Mouse (Mus musculus): ENCODE measurements around the gene Rasl11a. TPM values are rescaled to one million over a fixed set of nuclear protein-coding genes. Genes with fewer than 3 reads are reported as not detected.

The Rasl11a gene
- total RNA-seq (2021): 10 to 100 TPM; 11.0 to 13.7 TPM
- long read RNA-seq, experiment 1, transcript Rasl11a-201 (4 exons, 1,126 nt): major isoform, 8 of 9 reads
- long read RNA-seq, experiment 1, partial matches to known transcripts: 0 of 9 reads
- long read RNA-seq, experiment 1, other reads (novel, unspliced or antisense): 1 of 9 reads
- long read RNA-seq, experiment 2, transcript Rasl11a-201 (4 exons, 1,126 nt): major isoform, 7 of 8 reads
- long read RNA-seq, experiment 2, partial matches to known transcripts: 0 of 8 reads
- long read RNA-seq, experiment 2, other reads (novel, unspliced or antisense): 1 of 8 reads

DNA sequence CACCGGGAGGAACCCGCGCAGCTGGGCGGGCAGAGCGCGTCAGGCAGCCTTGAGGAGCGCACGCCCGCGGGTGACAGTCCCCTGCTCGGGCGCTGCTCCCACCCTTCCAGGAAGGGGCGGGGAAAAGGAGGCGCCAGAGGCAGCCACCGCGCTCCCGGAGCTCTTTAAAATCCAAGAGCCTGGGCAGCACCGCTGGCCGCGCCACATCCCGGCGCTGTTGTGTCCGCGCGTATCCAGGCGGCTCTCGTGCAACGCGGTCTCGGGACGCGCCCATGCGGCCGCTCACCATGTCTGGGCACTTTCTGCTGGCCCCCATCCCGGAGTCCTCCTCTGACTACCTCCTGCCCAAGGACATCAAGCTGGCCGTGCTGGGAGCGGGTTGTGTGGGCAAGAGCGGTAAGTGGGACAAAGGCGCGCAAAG, at the start of gene Rasl11a:
Gene Rasl11a, plus strand, starts transcription at position 127 of the 421 bp plus-strand sequence.
- Histone ChIP-seq H3K27ac (peak within 1 kb of the TSS; percentile 80), H3K4me3 (peak within 1 kb of the TSS; percentile 83)
- peak; percentile 46 for TF ChIP-seq CTCF (conservative IDR thresholded peaks at IDR 0.05)
- DNase-seq (ENCODE audit: low spot score in 2 of 2): peak; percentile 73 to 77

DNA sequence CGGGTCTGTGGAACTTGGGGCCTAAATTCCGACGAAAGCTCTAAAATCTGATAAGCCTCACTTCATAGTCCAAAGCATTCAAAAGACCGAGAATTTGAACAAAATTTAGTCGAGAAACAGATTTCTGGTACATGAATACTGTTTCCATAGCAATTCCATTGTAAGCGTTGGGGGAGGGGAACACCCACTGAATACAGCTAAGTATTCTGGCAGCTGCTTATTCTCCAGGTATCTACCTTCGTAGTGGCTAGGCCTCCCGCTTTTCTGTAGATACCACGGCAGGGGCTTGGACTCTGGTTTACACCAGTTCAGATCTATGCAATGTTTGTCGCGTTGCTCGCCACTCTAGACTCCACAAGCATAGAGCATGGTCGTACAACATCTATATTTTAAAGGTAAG, 49.1 kb upstream of the Rasl11a start:
- peak overlapping the region; percentile 50; the same call in 1 of the 2 replicates for H3K4me3 ChIP-seq
- H3K27ac ChIP-seq: peak overlapping the region; percentile 92
- TF ChIP-seq CTCF (conservative IDR thresholded peaks at IDR 0.05): no peak
- DNase-seq (ENCODE audit: low spot score in 2 of 2): peak in 1 of 2 experiments; percentile 43

DNA sequence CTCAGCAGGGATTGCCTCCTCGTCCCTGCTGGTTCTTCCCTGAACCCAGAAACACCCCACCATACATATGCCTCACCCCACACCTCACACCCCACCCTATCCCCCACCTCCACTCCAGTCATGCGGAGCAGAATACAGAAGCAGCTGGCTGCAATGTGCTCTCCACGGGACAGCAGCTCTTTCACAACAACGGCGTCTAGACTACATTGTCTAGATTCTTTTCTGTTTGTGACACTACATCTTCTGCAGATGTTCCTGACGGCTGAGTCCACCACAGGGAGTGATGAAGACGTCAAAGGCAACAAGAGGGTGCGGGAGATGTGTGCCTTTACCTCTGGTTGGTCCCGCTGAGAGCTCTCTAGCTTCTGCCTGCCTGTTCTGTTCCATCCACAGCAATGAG, 46.8 kb upstream of the Rasl11a start:
- no peak for DNase-seq (ENCODE audit: low spot score in 2 of 2)
- H3K27ac ChIP-seq: no peak overlapping the region
- H3K4me3 ChIP-seq: no peak overlapping the region
- no peak for TF ChIP-seq CTCF (conservative IDR thresholded peaks at IDR 0.05)

DNA sequence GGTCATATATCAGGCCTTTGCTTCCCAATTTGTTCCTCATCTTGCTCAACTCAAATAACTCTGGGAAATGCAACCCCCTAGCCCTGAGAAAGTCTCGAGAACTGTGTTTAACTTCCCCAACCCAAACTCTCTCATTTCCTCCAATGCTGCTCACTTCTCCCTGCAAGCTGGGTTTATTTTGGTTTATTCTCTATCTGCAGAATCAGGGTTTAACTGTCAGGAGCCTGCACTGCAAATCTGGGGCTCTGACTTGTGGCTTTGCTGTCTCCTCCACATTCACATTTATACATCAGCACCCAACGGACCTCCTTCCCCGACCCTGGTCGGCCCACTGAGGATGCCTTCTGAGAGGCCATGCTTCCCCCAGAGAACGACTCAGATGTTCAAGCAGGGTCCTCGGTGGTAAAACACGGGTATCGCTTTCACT, 38.9 kb upstream of the Rasl11a start:
- TF ChIP-seq CTCF (conservative IDR thresholded peaks at IDR 0.05): no peak
- H3K4me3 ChIP-seq: no peak overlapping the region
- no peak for DNase-seq (ENCODE audit: low spot score in 2 of 2)

DNA sequence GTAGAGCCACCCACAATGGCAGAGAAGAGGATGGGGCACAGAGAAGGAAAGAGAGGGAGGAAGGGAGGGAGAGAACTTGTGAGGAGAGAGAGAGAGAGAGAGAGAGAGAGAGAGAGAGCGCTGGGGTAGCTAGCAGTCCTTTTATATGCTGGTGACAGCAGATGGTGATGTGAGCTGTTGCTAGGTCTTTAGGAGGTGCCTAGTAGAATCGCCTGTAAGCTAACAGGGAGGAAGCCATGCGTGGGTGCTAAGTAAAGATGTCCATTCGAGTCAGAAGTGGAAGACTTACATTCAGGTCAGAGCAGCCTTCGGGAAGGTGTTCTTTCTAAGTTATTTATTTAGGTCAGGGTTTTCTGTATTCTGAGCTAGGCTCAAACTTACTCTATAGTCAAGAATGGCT, 34.9 kb upstream of the Rasl11a start:
- Histone ChIP-seq H3K4me3 (no peak overlapping the region), H3K27ac (0 out of 2 replicates have a peak overlapping the region, but pooled peaks have one; percentile 12)
- no peak for TF ChIP-seq CTCF (conservative IDR thresholded peaks at IDR 0.05)
- DNase-seq (ENCODE audit: low spot score in 2 of 2): no peak

More for the DNA sequence above, 38.9 kb upstream of the Rasl11a start:
- peak overlapping the region; percentile 32; the same call in 1 of the 2 replicates for H3K27ac ChIP-seq

DNA sequence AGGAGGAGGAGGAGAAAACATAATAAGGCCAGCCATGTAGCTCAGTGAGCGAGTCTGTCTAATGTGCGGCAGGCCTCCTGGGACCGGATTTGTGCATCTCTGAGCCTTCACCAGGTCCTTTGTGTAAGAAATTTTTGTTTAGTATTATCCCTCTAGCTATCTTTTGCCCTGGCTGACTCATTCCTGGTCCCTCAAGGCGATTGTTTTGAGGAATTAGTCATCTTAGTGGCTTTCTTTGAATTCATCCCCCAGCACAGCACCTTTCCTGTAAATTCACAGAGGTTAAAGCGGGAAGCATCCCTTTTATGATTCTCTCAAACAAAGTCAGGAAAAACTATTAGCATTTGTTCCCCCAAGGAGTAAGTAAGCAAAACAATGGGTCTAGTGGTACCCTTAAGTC, 32.0 kb upstream of the Rasl11a start:
- Histone ChIP-seq H3K27ac (no peak overlapping the region), H3K4me3 (no peak overlapping the region)
- no peak for TF ChIP-seq CTCF (conservative IDR thresholded peaks at IDR 0.05)
- no peak for DNase-seq (ENCODE audit: low spot score in 2 of 2)

DNA sequence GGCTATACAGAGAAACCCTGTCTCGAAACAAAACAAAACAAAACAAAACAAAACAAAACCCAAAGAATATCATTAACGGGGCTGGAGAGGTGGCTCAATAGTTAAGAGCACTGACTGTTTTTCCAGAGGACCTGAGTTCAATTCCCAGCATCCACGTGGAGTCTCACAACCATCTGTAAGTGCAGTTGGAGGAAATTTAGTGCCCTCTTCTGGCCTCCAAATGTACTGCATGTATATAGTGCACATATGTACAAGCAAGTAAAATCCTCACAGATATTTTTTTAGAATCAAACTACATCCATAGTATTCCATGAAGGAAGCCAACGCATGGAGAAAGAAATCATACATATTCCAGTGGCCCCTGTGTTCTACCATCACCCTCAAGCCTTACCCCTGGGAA, 31.4 kb upstream of the Rasl11a start:
- Histone ChIP-seq H3K4me3 (no peak overlapping the region), H3K27ac (no peak overlapping the region)
- DNase-seq (ENCODE audit: low spot score in 2 of 2): no peak
- peak; percentile 41 for TF ChIP-seq CTCF (conservative IDR thresholded peaks at IDR 0.05)

DNA sequence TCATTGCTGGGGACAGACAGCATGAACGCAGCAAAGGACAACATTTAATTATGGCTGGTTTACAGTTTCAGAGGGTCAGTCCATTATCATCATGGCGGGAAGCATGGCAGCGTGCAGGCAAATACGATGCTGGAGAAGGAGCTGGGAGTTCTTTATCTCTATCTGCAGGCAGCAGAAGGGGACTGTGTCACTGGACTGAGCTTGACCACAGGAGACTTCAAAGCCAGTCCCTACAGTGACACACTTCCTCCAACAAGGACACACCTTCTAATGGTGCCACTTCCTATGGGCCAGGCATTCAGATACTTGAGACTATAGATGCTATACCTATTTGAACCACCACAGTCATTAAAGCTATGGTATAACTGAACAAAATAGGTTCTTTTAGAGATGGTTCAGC, 29.5 kb upstream of the Rasl11a start:
- Histone ChIP-seq H3K27ac (no peak overlapping the region), H3K4me3 (no peak overlapping the region)
- no peak for TF ChIP-seq CTCF (conservative IDR thresholded peaks at IDR 0.05)
- no peak for DNase-seq (ENCODE audit: low spot score in 2 of 2)

DNA sequence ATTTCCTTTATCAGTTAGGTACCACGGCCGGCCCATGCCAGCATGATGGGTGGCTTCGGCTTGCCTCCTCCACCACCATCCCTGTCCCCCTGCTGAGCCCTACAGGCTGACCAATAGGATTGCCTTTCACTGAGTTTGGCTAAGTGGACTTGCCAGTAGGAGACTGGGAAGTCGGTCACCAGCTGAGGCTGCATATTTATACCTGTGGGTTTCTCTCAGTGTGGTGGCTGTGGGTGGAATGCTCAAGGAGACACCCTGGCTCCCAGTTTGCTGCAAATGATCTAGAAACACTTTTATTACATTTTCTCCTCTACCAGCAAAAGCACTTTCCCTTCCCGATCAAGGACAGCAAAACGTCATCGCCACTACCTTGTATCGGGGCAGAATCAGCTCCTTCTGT, 27.3 kb upstream of the Rasl11a start:
- Histone ChIP-seq H3K4me3 (no peak overlapping the region), H3K27ac (no peak overlapping the region)
- DNase-seq (ENCODE audit: low spot score in 2 of 2): no peak
- no peak for TF ChIP-seq CTCF (conservative IDR thresholded peaks at IDR 0.05)

DNA sequence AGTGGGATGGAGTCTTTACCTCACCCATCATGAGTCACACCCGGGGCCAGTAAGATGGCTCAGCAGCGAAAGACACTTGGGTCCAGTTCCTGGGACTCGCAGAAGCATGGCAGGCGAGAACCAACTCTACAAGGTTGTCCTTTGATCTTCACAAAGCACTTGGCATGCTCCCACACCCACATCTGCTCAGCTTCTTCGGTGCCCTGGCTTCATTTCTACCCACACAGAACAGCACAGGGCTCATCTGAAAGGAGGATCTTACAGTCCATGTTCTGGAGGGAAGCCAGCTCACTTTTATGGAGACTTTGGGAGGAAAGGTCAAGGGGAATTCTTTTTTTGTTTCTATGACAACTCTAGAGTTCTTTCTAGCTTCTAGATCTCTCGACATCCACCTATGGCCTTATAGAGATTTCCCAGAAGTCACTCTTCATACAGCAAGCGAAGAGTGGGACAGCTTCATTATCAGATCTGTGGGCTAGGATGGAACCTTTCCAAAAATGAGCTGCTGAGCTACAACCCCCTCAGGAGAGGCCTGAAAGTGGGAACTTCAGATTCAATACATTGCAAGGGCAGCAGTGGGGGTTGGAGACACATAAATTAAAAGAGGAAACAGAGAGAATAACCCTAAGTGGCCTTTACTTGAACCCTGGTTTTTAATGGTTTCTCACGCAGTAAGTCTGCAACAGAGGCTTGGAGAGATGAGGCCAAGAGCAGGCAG, 25.8 kb upstream of the Rasl11a start:
- no peak for DNase-seq (ENCODE audit: low spot score in 2 of 2)
- Histone ChIP-seq H3K27ac (no peak overlapping the region), H3K4me3 (no peak overlapping the region)
- no peak for TF ChIP-seq CTCF (conservative IDR thresholded peaks at IDR 0.05)

DNA sequence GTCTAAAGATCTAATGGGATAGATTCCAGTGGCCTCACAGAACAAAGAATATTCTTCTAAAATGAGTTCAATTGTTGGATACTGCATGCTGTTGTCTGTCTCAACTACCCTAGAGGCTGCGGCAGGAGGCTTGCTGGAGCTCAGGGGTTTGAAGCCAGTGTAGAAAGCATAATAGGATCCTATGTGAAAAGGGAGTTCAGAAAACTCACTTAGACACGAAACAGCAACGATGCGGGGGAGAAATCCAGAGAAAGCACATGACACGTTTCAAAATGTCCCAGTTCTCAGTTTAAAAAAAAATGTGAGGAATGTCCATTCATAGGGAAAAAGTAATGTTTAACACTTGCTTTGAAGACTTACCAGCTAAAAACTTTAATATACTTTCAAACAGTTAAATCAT, 21.9 kb upstream of the Rasl11a start:
- Histone ChIP-seq H3K4me3 (no peak overlapping the region), H3K27ac (no peak overlapping the region)
- DNase-seq (ENCODE audit: low spot score in 2 of 2): no peak
- TF ChIP-seq CTCF (conservative IDR thresholded peaks at IDR 0.05): no peak

DNA sequence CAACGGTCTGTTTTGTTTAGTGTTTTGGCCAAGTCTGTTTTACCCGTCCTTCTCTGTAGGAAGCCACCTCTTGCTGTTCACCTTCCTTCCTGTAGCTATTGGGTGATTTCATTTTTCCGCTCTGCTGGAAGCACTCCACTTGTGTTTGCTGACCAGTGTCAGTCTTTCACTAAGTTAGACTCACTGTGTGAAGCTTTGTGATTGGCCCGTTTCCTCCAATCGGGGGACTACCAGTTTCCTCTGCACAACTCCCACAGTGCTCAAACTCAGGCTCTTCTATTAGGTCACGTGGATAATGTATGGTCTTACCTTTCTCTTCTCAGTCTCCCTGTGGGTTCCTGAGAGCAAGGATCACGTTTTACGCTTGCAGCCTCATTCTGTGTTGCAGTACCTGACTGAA, 15.3 kb upstream of the Rasl11a start:
- Histone ChIP-seq H3K27ac (no peak overlapping the region), H3K4me3 (no peak overlapping the region)
- no peak for TF ChIP-seq CTCF (conservative IDR thresholded peaks at IDR 0.05)
- DNase-seq (ENCODE audit: low spot score in 2 of 2): no peak

DNA sequence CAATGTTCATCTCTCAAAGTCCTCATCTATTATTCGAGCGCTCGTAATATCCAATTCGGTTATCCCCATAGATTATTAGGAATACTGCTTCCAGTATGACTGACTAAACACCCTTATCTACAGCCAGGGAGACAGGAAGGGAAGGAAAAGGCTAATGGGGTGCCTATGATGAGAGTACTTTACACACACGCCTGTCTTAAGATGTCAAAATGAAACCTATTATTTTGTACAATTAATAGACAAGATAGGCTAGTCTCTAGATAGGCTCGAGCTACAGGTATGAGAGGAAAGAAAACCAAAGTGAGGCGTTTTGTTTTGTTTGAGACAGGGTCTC, 12.5 kb upstream of the Rasl11a start:
- Histone ChIP-seq H3K27ac (peak overlapping the region; percentile 99), H3K4me3 (peak overlapping the region; percentile 98)
- TF ChIP-seq CTCF (conservative IDR thresholded peaks at IDR 0.05): no peak
- no peak for DNase-seq (ENCODE audit: low spot score in 2 of 2)

All from layer of hippocampus, adult 2 months (tissue).